Mouse (Mus musculus): ENCODE measurements around the gene Fbxo27. TPM values are rescaled to one million over a fixed set of nuclear protein-coding genes. Genes with fewer than 3 reads are reported as not detected.

The Fbxo27 gene
- total and polyA plus RNA-seq, 3 experiments: not detected

DNA sequence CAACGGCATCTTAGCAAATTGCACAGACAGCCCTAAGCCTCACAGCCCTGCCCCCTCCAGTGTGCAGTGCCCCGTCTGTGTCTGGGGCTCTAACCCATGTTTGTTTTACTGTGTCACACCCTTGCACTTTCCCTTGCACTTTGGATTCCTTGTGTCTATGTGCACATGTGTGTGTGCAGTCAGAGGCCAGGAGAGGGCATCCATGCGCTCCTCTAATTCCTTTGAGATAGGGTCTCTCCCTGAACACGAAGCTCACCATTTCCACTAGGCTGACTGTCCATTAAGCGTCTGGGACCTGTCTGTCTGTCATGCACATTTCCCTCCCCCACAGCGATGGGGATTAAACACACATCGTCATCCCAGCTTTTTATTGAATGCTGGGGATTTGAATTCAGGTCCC, 45.6 kb upstream of the Fbxo27 start:
- H3K4me1 ChIP-seq (ENCODE audit: control insufficient read depth in 1 of 2, insufficient read depth in 2 of 2, low read length in 2 of 2): no peaks in the 10 kb centered on the region
- H3K27ac ChIP-seq (ENCODE audit: control insufficient read depth, low read depth, low read length): no peak overlapping the region
- H3K79me2 ChIP-seq (ENCODE audit: control insufficient read depth, insufficient read depth, low read length, poor library complexity): no peaks in the 10 kb centered on the region
- no peak overlapping the region for H3K9ac ChIP-seq (ENCODE audit: control insufficient read depth, low read depth, low read length, poor library complexity, severe bottlenecking)
- no peaks in the 10 kb centered on the region for H3K36me3 ChIP-seq (ENCODE audit: control insufficient read depth in 1 of 2, insufficient read depth in 2 of 2, low read length in 2 of 2)
- no peak for DNase-seq (ENCODE audit: low read depth, low spot score)
- peak; percentile 10; the same call in 1 of the 2 replicates for TF ChIP-seq RAD21 (IDR thresholded peaks at IDR 0.05; ENCODE audit: low read depth, low read length)
- TF ChIP-seq TBP (IDR thresholded peaks at IDR 0.05; ENCODE audit: low read depth, low read length): no peak
- TF ChIP-seq TAL1 (IDR thresholded peaks at IDR 0.05; ENCODE audit: low read length): no peak
- peak; percentile 35; the same call in 1 of the 2 replicates for TF ChIP-seq SMC3 (IDR thresholded peaks at IDR 0.05; ENCODE audit: low read depth, low read length)
- TF ChIP-seq CTCF (IDR thresholded peaks at IDR 0.05 in 2 of 3, conservative IDR thresholded peaks at IDR 0.05 in 1 of 3; ENCODE audit: control insufficient read depth in 1 of 3, insufficient read depth in 1 of 3, low read depth in 2 of 3, low read length in 3 of 3, poor library complexity in 1 of 3, severe bottlenecking in 1 of 3): peak in 2 of 3 experiments; percentile 28 to 32; a peak in 3 of 6 replicates
- H3K27me3 ChIP-seq (ENCODE audit: control insufficient read depth in 1 of 2, insufficient read depth in 2 of 2, low read length in 2 of 2): no peaks in the 10 kb centered on the region; a peak in 1 of 4 replicates
- H3K9me3 ChIP-seq (replicated peaks; ENCODE audit: insufficient read depth, low read length): no peaks in the 10 kb centered on the region
- no peak overlapping the region for H3K4me3 ChIP-seq (ENCODE audit: control insufficient read depth in 1 of 2, insufficient read depth in 1 of 2, low read depth in 2 of 2, low read length in 2 of 2)

- H3K79me2 ChIP-seq (ENCODE audit: control insufficient read depth, insufficient read depth, low read length, poor library complexity): no peaks in the 10 kb centered on the region
- H3K9me3 ChIP-seq (replicated peaks; ENCODE audit: insufficient read depth, low read length): no peaks in the 10 kb centered on the region
- H3K9ac ChIP-seq (ENCODE audit: control insufficient read depth, low read depth, low read length, poor library complexity, severe bottlenecking): no peak overlapping the region
- DNase-seq (ENCODE audit: low read depth, low spot score): peak; percentile 63
- no peaks in the 10 kb centered on the region; a peak in 2 of 4 replicates for H3K27me3 ChIP-seq (ENCODE audit: control insufficient read depth in 1 of 2, insufficient read depth in 2 of 2, low read length in 2 of 2)
- no peak overlapping the region for H3K27ac ChIP-seq (ENCODE audit: control insufficient read depth, low read depth, low read length)
- TF ChIP-seq RAD21 (IDR thresholded peaks at IDR 0.05; ENCODE audit: low read depth, low read length) (peak; percentile 44), SMC3 (IDR thresholded peaks at IDR 0.05; ENCODE audit: low read depth, low read length) (peak; percentile 29), CTCF (IDR thresholded peaks at IDR 0.05 in 2 of 3, conservative IDR thresholded peaks at IDR 0.05 in 1 of 3; ENCODE audit: control insufficient read depth in 1 of 3, insufficient read depth in 1 of 3, low read depth in 2 of 3, low read length in 3 of 3, poor library complexity in 1 of 3, severe bottlenecking in 1 of 3) (peak; percentile 27 to 59 (median 52); a peak in 5 of 6 replicates), CHD1 (IDR thresholded peaks at IDR 0.05; ENCODE audit: low read depth, low read length) (no peak)
- no peak overlapping the region for H3K4me3 ChIP-seq (ENCODE audit: control insufficient read depth in 1 of 2, insufficient read depth in 1 of 2, low read depth in 2 of 2, low read length in 2 of 2)
- no peaks in the 10 kb centered on the region for H3K4me1 ChIP-seq (ENCODE audit: control insufficient read depth in 1 of 2, insufficient read depth in 2 of 2, low read length in 2 of 2)
- H3K36me3 ChIP-seq (ENCODE audit: control insufficient read depth in 1 of 2, insufficient read depth in 2 of 2, low read length in 2 of 2): no peaks in the 10 kb centered on the region
Observed at GRCm38 (mm10) chr7:28651157-28651556, 41.5 kb upstream of the Fbxo27 start.

DNA sequence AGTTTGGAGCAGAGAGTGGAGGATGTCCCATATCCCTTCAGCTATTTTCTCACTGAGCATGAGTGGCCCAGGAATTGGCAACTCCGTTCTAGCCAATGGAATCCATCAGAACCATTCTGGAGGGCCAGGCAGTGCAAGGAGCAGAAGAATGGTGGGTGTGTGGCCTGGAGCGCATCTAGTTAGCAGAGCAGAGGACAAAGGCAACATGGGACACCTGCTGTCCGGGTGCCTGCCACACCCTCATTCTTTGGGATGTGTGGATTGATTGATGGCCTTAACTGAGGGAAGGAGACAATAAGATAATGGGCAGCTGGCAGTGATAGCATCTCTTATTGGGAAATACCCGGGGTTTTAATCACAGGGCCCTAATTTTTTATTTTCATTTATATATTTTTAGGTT, 36.2 kb upstream of the Fbxo27 start:
- Histone ChIP-seq H3K27ac (ENCODE audit: control insufficient read depth, low read depth, low read length) (no peak overlapping the region), H3K9me3 (replicated peaks; ENCODE audit: insufficient read depth, low read length) (no peaks in the 10 kb centered on the region), H3K4me3 (ENCODE audit: control insufficient read depth in 1 of 2, insufficient read depth in 1 of 2, low read depth in 2 of 2, low read length in 2 of 2) (no peak overlapping the region), H3K4me1 (ENCODE audit: control insufficient read depth in 1 of 2, insufficient read depth in 2 of 2, low read length in 2 of 2) (no peaks in the 10 kb centered on the region), H3K27me3 (ENCODE audit: control insufficient read depth in 1 of 2, insufficient read depth in 2 of 2, low read length in 2 of 2) (peaks cover 0 to 2% of the 10 kb centered on the region in 2 experiments; a peak in 2 of 4 replicates), H3K9ac (ENCODE audit: control insufficient read depth, low read depth, low read length, poor library complexity, severe bottlenecking) (no peak overlapping the region), H3K79me2 (ENCODE audit: control insufficient read depth, insufficient read depth, low read length, poor library complexity) (no peaks in the 10 kb centered on the region), H3K36me3 (ENCODE audit: control insufficient read depth in 1 of 2, insufficient read depth in 2 of 2, low read length in 2 of 2) (no peaks in the 10 kb centered on the region)
- TF ChIP-seq ETS1 (IDR thresholded peaks at IDR 0.05; ENCODE audit: low read depth, low read length) (no peak), ZC3H11A (IDR thresholded peaks at IDR 0.05; ENCODE audit: low read depth, low read length) (no peak)
- DNase-seq (ENCODE audit: low read depth, low spot score): no peak

All from MEL (cell line).